In the genomic region with DNA sequence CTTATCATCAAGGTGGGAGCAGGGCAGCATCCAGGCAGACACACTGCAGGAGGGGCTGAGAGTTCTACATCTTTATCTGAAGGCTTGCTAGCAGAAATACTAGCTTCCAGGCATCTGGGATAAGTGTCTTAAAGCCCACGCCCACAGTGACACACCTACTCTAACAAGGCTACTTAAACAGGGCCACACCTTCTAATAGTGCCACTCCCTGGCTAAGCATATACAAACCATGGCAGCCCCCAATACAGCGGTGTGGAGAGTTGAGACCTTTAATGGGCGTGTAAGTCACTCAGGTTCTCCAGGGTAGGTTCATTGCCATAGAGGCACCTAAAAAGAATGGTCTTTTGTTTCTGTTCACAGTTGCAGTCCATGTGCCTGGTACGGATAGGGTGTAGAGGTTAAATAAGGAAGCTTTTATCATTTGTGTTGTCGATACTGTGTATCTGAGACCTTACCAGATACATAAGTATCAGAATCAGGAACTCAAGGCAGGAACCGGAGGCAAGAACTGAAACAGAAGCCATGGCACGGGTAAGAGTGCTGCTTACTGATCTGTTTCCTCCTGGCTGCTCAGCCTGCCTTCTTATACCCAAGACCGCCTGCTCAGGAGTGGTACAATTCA, we compare ENCODE assay signal across 15 mouse cellular contexts.
"Had no signal": no experiment of that assay in that cellular context is flagged by ENCODE, and none has a peak within 500 bp of the region (broad histone marks: within the 10 kb centered on the region; RNA-seq: fewer than 3 reads in every experiment).

No protein-coding gene starts in this region.

- H3K4me3 ChIP-seq: intestine, embryonic 15.5 days; kidney, embryonic 15.5 days; limb, embryonic 10.5 days; limb, embryonic 13.5 days; lung, embryonic 15.5 days had no signal

- DNase-seq: kidney, adult 11 months; kidney, adult 8-10 months; kidney, postnatal 10 days; kidney, postnatal 36 days; lung, adult 18-20 months; lung, postnatal 10 days; lung, postnatal 4 days; midbrain, embryonic 14.5 days; thymus, postnatal 25 days had no signal

- H3K27ac ChIP-seq: intestine, embryonic 15.5 days; kidney, embryonic 15.5 days; limb, embryonic 10.5 days; limb, embryonic 13.5 days; lung, embryonic 15.5 days had no signal

- H3K27me3 ChIP-seq: intestine, embryonic 15.5 days; kidney, embryonic 15.5 days; lung, embryonic 15.5 days had no signal

- ATAC-seq: intestine, embryonic 15.5 days had no signal

- H3K9ac ChIP-seq: intestine, embryonic 15.5 days; kidney, embryonic 15.5 days; limb, embryonic 13.5 days; lung, embryonic 15.5 days had no signal

- H3K4me1 ChIP-seq: lung, embryonic 15.5 days had no signal

- H3K4me2 ChIP-seq: intestine, embryonic 15.5 days; kidney, embryonic 15.5 days; limb, embryonic 13.5 days; lung, embryonic 15.5 days; midbrain, embryonic 11.5 days had no signal

- H3K9me3 ChIP-seq: intestine, embryonic 15.5 days; kidney, embryonic 15.5 days; limb, embryonic 10.5 days; limb, embryonic 13.5 days; lung, embryonic 15.5 days had no signal

- H3K36me3 ChIP-seq: intestine, embryonic 15.5 days; kidney, embryonic 15.5 days; limb, embryonic 10.5 days; limb, embryonic 13.5 days; lung, embryonic 15.5 days had no signal
